Mouse (Mus musculus): ENCODE data around the gene Lrmda. TPM values are rescaled to one million over a fixed set of nuclear protein-coding genes. Genes with fewer than 3 reads are reported as not detected.
"Not testable (repeated sequence)": the region's sequence is repeated elsewhere in the genome, so short reads cannot be mapped to it uniquely, and the experiment has no call there.

Gene Lrmda
- polyA plus RNA-seq, 1 experiment from 2014 or later: 0.55 TPM

DNA sequence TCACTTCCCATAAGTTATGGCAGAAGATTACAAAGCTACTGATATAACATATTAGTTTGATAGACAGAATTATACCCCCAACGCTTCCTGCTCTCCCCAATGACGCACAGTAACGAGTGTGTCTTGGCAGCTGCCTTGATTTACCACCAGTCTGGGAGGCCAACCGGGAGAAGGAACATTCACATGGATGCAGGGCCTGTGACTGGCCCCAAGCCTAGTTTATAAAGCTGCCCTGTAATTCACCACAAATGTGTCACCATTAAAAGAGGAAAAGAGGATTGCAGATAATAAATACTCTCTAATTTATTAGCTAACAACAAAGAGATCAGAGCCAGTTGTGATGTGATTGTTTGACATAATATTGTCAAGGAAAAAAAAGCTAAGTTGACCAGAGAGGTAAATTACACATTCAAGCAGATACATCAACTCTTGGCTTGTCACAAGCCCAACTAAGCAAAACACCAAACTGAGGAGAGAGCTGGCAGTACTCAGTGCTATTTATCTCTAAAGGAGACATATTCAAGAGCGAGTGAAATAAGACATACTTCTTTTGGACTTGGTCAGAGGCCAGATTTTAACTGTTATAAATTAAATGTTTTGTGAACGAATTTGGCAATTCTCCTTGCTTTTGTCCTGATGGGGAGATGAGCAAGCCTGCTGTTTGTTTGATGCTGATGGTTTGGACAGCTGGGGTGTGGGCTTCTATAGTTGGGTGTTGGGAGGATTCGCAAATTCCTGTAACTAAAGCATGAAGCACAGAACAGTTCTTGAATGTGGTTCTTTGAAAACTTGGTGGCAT, 740.9 kb downstream of the Lrmda start:
- DNase-seq (ENCODE audit: low spot score): no peak
- no peak overlapping the region for H3K27ac ChIP-seq
- H3K36me3 ChIP-seq: no peaks in the 10 kb centered on the region
- H3K4me1 ChIP-seq (replicated peaks): no peaks in the 10 kb centered on the region
- H3K4me3 ChIP-seq: no peak overlapping the region
- no peaks in the 10 kb centered on the region for H3K27me3 ChIP-seq (ENCODE audit: insufficient read depth, poor library complexity, severe bottlenecking)
- 85% methylated on average over 7 of the region's 7 CpGs for WGBS
- no peaks in the 10 kb centered on the region for H3K9me3 ChIP-seq

DNA sequence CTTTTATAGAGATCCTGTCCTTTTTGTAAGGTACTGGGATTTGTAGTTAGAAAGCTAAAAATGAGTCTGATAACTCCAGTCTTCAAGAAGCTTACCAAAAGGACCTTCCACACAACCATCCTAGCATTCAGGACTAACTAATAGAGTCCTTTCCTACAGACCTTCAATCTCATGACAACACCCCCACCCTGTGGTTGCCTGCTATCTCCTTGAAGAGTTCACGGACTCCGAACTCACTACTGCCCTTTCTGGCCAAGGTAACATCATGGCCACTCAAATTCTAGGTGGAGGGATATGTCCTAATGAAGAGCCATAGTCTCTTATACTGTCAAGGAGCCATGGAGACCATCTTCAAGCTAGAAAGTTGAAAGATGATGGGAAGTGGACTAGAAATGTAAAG, 762.2 kb downstream of the Lrmda start:
- DNase-seq (ENCODE audit: low spot score): no peak
- Histone ChIP-seq H3K4me1 (replicated peaks) (peaks cover 13% of the 10 kb centered on the region), H3K36me3 (no peaks in the 10 kb centered on the region), H3K9me3 (no peaks in the 10 kb centered on the region), H3K27ac (no peak overlapping the region), H3K27me3 (ENCODE audit: insufficient read depth, poor library complexity, severe bottlenecking) (no peaks in the 10 kb centered on the region), H3K4me3 (no peak overlapping the region)
- WGBS: 70% methylated on average over 2 of the region's 2 CpGs

DNA sequence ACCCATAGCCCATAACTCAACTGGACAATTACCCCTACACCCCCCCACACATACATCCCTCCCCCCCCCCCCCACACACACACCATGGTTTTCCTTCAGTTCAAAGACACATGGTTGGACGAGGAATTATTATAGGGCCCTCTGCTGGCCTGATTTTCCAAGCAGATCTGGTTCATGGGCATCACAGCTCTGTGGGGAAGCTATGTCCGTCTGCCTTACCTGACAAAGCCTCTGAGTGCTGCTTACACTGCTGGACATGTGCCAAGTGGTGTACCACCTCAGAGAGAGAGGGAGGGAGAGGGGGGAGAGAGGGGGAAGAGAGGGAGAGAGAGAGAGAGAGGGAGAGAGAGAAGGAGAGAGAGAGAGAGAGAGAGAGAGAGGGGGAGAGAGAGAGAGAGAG, 762.9 kb downstream of the Lrmda start:
- Histone ChIP-seq H3K9me3 (no peaks in the 10 kb centered on the region), H3K4me3 (no peak overlapping the region), H3K27ac (no peak overlapping the region), H3K4me1 (replicated peaks) (peaks cover 13% of the 10 kb centered on the region), H3K27me3 (ENCODE audit: insufficient read depth, poor library complexity, severe bottlenecking) (no peaks in the 10 kb centered on the region), H3K36me3 (no peaks in the 10 kb centered on the region)
- DNase-seq (ENCODE audit: low spot score): no peak
- 71% methylated on average over 2 of the region's 2 CpGs for WGBS

DNA sequence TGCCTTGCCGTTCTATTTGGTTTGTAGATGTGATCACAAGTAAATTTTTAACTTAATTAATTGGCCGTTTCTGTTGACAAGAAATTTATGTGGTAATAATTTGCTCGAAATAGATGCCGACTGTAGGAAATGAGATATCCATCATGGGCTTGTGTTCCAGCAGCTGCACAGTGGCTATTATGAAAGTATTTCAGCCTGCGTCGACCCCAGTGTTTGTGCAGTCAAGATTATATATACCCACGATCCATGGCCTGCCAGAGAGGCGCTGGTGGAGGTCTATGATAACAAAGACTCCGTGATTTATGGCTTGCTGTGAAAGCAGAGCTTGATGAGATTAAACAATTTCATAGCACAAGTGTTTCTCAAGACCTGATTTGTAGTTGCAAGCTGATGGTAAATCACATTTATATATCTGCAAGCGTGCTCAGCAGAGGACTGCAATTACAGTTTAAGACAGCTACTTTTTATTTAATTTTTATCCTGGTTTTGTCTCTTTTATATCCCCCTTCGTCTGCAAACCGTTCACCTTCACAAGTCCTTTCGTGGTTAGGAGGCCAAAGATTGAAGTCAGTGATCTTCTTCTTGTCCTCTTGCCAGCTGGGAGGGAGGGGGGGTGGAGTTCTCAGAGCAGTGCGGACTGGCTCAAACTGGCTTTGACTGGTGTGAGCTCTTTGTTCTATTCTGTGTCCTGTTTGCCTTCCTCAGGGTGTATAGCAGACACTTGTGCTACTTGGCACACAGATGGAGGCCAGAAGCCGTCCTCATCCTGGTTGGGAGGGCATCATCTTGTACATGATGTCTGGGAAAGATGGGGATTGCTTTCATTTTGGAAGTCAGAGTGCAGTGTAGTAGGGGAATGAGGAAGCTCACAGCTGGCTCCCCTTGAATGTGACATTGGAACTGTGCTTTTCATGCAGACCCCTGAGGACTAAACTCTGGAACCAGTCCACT, 764.0 kb downstream of the Lrmda start:
- H3K4me3 ChIP-seq: no peak overlapping the region
- WGBS: 66% methylated on average over 15 of the region's 15 CpGs
- H3K27ac ChIP-seq: peak overlapping the region; percentile 87

DNA sequence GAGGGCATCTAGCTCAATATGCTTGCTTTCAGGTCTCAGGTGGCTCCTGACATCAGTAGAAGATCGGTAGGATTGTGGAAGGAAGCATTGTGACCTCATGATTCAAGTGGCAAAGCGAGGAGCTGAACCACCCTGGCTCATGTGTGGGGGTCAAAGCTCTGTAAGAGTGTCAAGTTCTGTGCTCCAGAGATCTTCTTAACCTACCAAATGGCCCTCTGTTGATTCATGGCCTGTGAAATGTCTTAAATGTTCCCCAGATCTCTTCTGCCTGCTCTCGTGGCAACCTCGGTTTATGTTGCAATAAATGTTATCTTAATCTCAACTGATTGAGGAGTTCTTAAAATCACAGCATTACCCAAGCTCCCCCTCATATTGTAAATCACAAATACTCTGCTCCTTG, 780.5 kb downstream of the Lrmda start:
- DNase-seq (ENCODE audit: low spot score): no peak
- Histone ChIP-seq H3K4me3 (no peak overlapping the region), H3K36me3 (no peaks in the 10 kb centered on the region), H3K27me3 (ENCODE audit: insufficient read depth, poor library complexity, severe bottlenecking) (no peaks in the 10 kb centered on the region), H3K9me3 (no peaks in the 10 kb centered on the region), H3K4me1 (replicated peaks) (0 out of 2 replicates have a peak, but pooled peaks cover 7% of the 10 kb centered on the region), H3K27ac (no peak overlapping the region)
- 88% methylated on average over 4 of the region's 4 CpGs for WGBS

More for the DNA sequence above, 764.0 kb downstream of the Lrmda start:
- DNase-seq (ENCODE audit: low spot score): peak; percentile 66
- peaks cover 13% of the 10 kb centered on the region for H3K4me1 ChIP-seq (replicated peaks)
- H3K27me3 ChIP-seq (ENCODE audit: insufficient read depth, poor library complexity, severe bottlenecking): no peaks in the 10 kb centered on the region
- H3K36me3 ChIP-seq: no peaks in the 10 kb centered on the region
- H3K9me3 ChIP-seq: no peaks in the 10 kb centered on the region

DNA sequence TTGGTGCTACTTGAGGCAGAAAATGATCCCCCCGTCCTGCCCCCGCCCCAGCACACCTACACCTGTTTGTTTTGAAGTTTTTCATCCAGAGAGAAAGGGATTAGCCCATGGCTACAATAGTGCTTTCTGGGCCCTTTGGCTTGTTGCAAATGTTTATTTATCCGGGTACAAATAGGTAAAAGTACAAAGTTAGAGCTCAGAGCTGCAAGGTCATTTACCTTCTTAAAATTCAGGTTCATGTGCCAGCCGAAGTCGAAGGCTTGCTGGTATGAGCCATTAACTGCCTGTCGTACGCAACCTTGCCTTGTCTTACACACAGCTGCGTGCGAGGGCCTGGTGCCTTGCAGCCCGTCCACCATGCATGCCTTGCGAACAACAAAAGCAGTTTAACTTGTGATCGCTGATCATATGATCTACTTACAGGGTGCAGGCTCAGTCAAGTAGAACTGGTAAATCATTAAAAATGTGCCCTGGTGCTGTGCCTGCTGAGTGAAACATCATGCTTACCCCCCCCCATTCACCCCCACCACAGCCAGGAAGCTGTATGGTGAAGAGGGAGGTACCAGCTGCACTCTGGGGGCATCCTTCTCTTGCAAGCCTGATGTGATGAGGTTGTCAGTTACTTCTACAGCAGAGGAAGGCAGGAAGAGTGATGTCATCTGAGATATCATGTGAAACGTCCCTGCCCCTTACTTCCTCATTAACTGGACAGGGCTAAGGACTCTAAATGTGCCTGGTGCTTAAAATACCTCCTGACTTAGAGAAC, 781.5 kb downstream of the Lrmda start:
- Histone ChIP-seq H3K4me3 (no peak overlapping the region), H3K27ac (peak overlapping the region; percentile 50), H3K4me1 (replicated peaks) (peaks cover 9% of the 10 kb centered on the region), H3K36me3 (no peaks in the 10 kb centered on the region), H3K27me3 (ENCODE audit: insufficient read depth, poor library complexity, severe bottlenecking) (no peaks in the 10 kb centered on the region), H3K9me3 (no peaks in the 10 kb centered on the region)
- WGBS: 78% methylated on average over 13 of the region's 13 CpGs
- DNase-seq (ENCODE audit: low spot score): no peak

DNA sequence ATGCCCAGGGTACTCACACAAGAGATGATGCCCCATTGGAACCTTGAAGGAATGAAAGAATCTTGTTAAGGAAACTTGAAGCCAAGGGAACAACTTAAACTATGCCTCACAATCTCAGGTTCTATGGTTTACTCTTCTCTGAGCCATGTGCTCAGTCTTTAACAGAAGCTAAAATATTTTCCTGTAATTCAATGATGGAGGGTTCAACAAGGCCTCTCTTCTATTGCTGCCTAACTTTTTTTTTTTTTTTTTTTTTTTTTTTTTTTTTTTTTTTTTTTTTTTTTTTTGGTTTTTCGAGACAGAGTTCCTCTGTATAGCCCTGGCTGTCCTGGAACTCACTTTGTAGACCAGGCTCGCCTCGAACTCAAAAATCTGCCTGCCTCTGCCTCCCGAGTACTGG, 782.2 kb downstream of the Lrmda start:
- DNase-seq (ENCODE audit: low spot score); H3K9me3 ChIP-seq; H3K27me3 ChIP-seq (ENCODE audit: insufficient read depth, poor library complexity, severe bottlenecking); H3K4me3 ChIP-seq; H3K36me3 ChIP-seq; H3K27ac ChIP-seq: not testable (repeated sequence)
- peaks cover 16% of the 10 kb centered on the region for H3K4me1 ChIP-seq (replicated peaks)
- WGBS: 87% methylated on average over 4 of the region's 4 CpGs

DNA sequence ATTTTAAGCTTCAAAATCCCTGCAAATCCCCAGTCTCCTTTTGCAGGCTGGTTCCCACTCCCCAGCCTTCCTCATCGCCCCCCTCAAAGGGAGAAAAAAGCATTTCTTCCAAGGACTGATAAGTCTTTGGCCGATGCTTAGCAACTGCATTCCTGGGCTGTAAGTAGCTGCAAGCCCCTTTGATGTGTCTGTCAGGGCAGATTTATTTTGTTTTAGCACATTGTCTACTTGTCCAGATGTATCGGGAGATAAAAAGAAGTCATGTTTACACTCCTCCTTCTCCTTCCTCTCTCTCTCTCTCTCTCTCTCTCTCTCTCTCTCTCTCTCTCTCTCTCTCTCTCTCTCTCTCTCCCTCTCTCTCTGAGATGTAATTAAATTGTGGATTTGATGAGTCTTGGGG, 787.8 kb downstream of the Lrmda start:
- Histone ChIP-seq H3K36me3 (no peaks in the 10 kb centered on the region), H3K4me1 (replicated peaks) (peaks cover 39% of the 10 kb centered on the region), H3K4me3 (peak overlapping the region; percentile 46), H3K27me3 (ENCODE audit: insufficient read depth, poor library complexity, severe bottlenecking) (peaks cover 31% of the 10 kb centered on the region), H3K27ac (peak overlapping the region; percentile 76), H3K9me3 (no peaks in the 10 kb centered on the region)
- no peak for DNase-seq (ENCODE audit: low spot score)
- 2% methylated on average over 3 of the region's 3 CpGs for WGBS

DNA sequence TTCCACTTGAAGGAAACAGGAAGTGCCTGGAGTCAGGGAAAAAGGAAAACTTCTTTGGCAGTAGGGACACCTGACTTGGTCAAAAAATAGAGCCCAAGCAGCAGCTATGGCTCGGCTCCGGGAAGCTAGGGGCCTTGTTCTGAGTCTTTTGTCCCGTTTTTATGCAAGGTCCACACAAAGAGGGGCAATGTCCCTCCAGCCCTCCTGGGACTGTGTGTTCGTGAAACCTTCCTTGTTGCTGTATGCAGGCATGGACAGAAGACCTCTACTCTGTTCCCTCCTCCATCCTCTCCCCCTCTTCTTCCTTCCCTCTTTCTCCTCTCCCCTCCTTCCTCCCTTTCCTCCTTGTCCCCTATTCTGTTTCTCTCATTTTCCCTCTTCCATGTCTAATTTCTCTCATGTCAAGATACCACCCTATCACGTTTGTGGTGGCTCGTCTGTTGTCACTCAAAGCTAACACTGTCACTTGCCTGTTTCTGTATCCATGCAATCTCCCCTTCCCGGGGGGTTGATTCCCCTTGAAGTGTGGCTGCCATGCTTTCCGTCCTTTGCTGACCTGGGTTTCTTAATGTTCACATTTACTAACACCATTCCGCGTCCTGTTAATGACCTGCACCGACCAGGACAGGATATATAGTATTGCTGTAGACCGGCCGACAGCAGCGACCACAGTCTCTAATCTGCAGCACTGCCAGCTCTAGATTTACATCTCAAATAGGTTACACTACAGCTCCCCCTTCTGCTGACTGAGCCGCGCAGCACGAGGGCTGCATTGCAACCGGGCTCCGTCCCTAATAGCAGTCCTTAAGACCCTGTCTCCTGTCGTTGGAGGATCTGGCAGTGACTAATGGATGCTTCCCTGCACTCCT, 788.4 kb downstream of the Lrmda start:
- peak; percentile 83 for DNase-seq (ENCODE audit: low spot score)
- Histone ChIP-seq H3K36me3 (no peaks in the 10 kb centered on the region), H3K27ac (peak overlapping the region; percentile 76), H3K4me3 (peak overlapping the region; percentile 46), H3K27me3 (ENCODE audit: insufficient read depth, poor library complexity, severe bottlenecking) (peaks cover 31% of the 10 kb centered on the region), H3K4me1 (replicated peaks) (peaks cover 45% of the 10 kb centered on the region), H3K9me3 (no peaks in the 10 kb centered on the region)
- under 1% methylated on average over 20 of the region's 20 CpGs for WGBS

DNA sequence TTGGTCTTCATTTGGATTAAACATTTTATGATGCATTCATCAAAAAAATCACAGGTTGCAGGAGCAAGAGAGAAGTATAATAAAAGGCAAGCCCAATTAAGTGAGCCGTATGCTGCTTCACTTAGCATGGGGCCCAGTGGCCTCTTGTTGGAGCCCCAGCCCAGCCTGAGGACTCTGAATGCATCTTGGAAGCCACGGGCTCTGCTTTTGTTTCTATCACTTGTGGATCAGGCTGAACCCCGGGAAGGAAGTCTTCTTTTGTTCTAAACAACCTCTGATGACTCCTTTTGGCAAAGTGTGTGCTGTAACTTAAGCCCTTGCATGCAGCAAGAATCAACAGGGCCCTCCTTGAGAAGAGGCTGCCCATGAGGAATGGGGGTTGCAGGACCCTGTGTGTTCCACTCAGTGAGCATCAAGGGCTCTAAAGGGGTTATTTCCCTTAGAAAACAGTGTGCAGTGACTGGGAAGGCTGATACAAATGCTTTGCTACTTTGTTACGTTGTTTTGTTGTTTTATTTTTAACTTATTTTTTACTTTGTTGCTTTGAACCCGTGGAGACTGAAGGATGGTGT, 789.2 kb downstream of the Lrmda start:
- DNase-seq (ENCODE audit: low spot score): no peak
- Histone ChIP-seq H3K4me3 (0 out of 2 replicates have a peak overlapping the region, but pooled peaks have one; percentile 46), H3K27me3 (ENCODE audit: insufficient read depth, poor library complexity, severe bottlenecking) (peaks cover 31% of the 10 kb centered on the region), H3K4me1 (replicated peaks) (peaks cover 52% of the 10 kb centered on the region), H3K36me3 (no peaks in the 10 kb centered on the region), H3K9me3 (no peaks in the 10 kb centered on the region), H3K27ac (peak overlapping the region; percentile 76)
- 18% methylated on average over 5 of the region's 5 CpGs for WGBS

DNA sequence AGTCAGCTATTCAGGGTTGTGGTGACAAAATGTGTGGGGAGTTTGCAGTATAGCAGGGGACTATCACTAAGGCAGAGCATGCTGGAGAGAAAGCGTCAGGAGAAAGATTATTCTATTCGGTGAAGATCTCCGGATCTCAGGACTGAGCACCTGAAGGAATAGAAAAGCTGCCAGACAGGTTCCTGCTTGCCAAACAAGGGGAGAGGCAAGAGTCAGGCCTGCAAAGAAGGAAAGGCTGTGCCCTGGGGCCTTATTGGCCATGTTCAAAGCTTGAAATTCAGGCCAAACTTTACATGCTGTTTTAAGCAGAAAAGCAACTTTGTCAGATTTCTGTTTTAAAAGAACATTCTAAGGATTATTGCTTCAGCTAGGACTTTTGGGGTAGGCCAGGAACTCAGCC, 789.7 kb downstream of the Lrmda start:
- Histone ChIP-seq H3K27ac (peak overlapping the region; percentile 76; the same call in 1 of the 2 replicates), H3K27me3 (ENCODE audit: insufficient read depth, poor library complexity, severe bottlenecking) (peaks cover 31% of the 10 kb centered on the region), H3K4me3 (no peak overlapping the region), H3K36me3 (no peaks in the 10 kb centered on the region), H3K9me3 (no peaks in the 10 kb centered on the region), H3K4me1 (replicated peaks) (peaks cover 58% of the 10 kb centered on the region)
- no peak for DNase-seq (ENCODE audit: low spot score)
- WGBS: 46% methylated on average over 3 of the region's 3 CpGs

Data from hindbrain, embryonic 10.5 days (tissue).